9 mouse cellular contexts compared by ENCODE assay signal in genomic region chr3:152213416-152213815, GRCm38 (mm10). TPM values are rescaled to one million over a fixed set of nuclear protein-coding genes. Genes with fewer than 3 reads are reported as not detected.
A peak's percentile ranks its signal among the peaks of the same experiment; 100 is the strongest.
DNase-seq lines count a peak whose midpoint lies in the region; ATAC-seq and TF ChIP-seq lines count a peak whose summit lies in the region.
"Had no signal": no experiment of that assay in that cellular context is flagged by ENCODE, and none has a peak within 500 bp of the region (broad histone marks: within the 10 kb centered on the region; RNA-seq: fewer than 3 reads in every experiment).

No protein-coding gene starts in this region.

- H3K4me3 ChIP-seq in heart, embryonic 16.5 days (ENCODE audit: low read length) = no peak overlapping the region; the same call in 1 of the 2 replicates
- H3K4me3 ChIP-seq in embryonic facial prominence, embryonic 10.5 days = peak overlapping the region; percentile 99
- H3K4me3 ChIP-seq in hindbrain, postnatal 0 days (ENCODE audit: low read length) = 0 out of 2 replicates have a peak overlapping the region, but pooled peaks have one; percentile 7
- peak overlapping the region; percentile 96 for H3K4me3 ChIP-seq in midbrain, embryonic 14.5 days (replicated peaks; ENCODE audit: low read depth, low read length)

- no peaks in the 10 kb centered on the region for H3K9me3 ChIP-seq in heart, embryonic 16.5 days (replicated peaks; ENCODE audit: control insufficient read depth, low read length)
- H3K9me3 ChIP-seq in embryonic facial prominence, embryonic 10.5 days = no peaks in the 10 kb centered on the region
- H3K9me3 ChIP-seq in hindbrain, postnatal 0 days (ENCODE audit: low read length) = no peaks in the 10 kb centered on the region
- no peaks in the 10 kb centered on the region for H3K9me3 ChIP-seq in midbrain, embryonic 14.5 days (ENCODE audit: control insufficient read depth, low read length)

- H3K27ac ChIP-seq in heart, embryonic 16.5 days (ENCODE audit: low read length) = no peak overlapping the region
- no peak overlapping the region for H3K27ac ChIP-seq in embryonic facial prominence, embryonic 10.5 days (replicated peaks)
- no peak overlapping the region for H3K27ac ChIP-seq in hindbrain, postnatal 0 days
- no peak overlapping the region for H3K27ac ChIP-seq in midbrain, embryonic 14.5 days (replicated peaks; ENCODE audit: low read depth, low read length)

- no peaks in the 10 kb centered on the region for H3K27me3 ChIP-seq in heart, embryonic 16.5 days (ENCODE audit: control insufficient read depth, insufficient read depth, low read length)
- no peaks in the 10 kb centered on the region for H3K27me3 ChIP-seq in embryonic facial prominence, embryonic 10.5 days (replicated peaks; ENCODE audit: low read depth, poor library complexity, severe bottlenecking)
- no peaks in the 10 kb centered on the region for H3K27me3 ChIP-seq in hindbrain, postnatal 0 days (ENCODE audit: insufficient read depth, low read length)
- no peaks in the 10 kb centered on the region for H3K27me3 ChIP-seq in midbrain, embryonic 14.5 days (ENCODE audit: control insufficient read depth, insufficient read depth, low read length)

- no peak for TF ChIP-seq CTCF in hindbrain, postnatal 0 days (IDR thresholded peaks at IDR 0.05; ENCODE audit: low read depth)

- ATAC-seq in heart, embryonic 16.5 days (replicated peaks; ENCODE audit: extremely low read depth, insufficient read depth, low FRiP score) = no peak
- ATAC-seq in hindbrain, postnatal 0 days = no peak
- ATAC-seq in midbrain, embryonic 14.5 days (ENCODE audit: low FRiP score, low TSS enrichment) = no peak

- H3K4me2 ChIP-seq in heart, embryonic 16.5 days (ENCODE audit: low read depth, low read length) = peak overlapping the region; percentile 86
- H3K4me2 ChIP-seq in hindbrain, postnatal 0 days (ENCODE audit: low read depth, low read length) = peak overlapping the region; percentile 82
- H3K4me2 ChIP-seq in midbrain, embryonic 14.5 days (ENCODE audit: low read length) = peak overlapping the region; percentile 88

- peaks cover 15% of the 10 kb centered on the region for H3K36me3 ChIP-seq in heart, embryonic 16.5 days (ENCODE audit: control insufficient read depth, insufficient read depth)
- peaks cover 56% of the 10 kb centered on the region for H3K36me3 ChIP-seq in embryonic facial prominence, embryonic 10.5 days (replicated peaks)
- H3K36me3 ChIP-seq in hindbrain, postnatal 0 days (ENCODE audit: insufficient read depth, low read length) = peaks cover 25% of the 10 kb centered on the region
- peaks cover 37% of the 10 kb centered on the region for H3K36me3 ChIP-seq in midbrain, embryonic 14.5 days (ENCODE audit: control insufficient read depth, insufficient read depth, low read length)

- DNase-seq in heart, adult 9 months (ENCODE audit: low spot score in 2 of 2) = no peak
- no peak for DNase-seq in embryonic facial prominence, embryonic 10.5 days (ENCODE audit: low spot score)
- no peak for DNase-seq in hindbrain, postnatal 0 days (ENCODE audit: low spot score)
- DNase-seq in midbrain, embryonic 14.5 days = no peak
- DNase-seq in cerebellum, postnatal 10 days = no peak
- no peak for DNase-seq in left cerebral cortex, postnatal 4 days
- DNase-seq in layer of hippocampus, adult 18-20 months (ENCODE audit: low spot score in 2 of 2) = no peak
- DNase-seq: retina, postnatal 1 day had no signal

- peaks cover 23% of the 10 kb centered on the region for H3K4me1 ChIP-seq in heart, embryonic 16.5 days (ENCODE audit: control insufficient read depth, insufficient read depth, low read length)
- peaks cover 34% of the 10 kb centered on the region for H3K4me1 ChIP-seq in embryonic facial prominence, embryonic 10.5 days
- H3K4me1 ChIP-seq in hindbrain, postnatal 0 days (ENCODE audit: insufficient read depth, low read length) = peaks cover 11% of the 10 kb centered on the region; the same call in 1 of the 2 replicates
- peaks cover 28% of the 10 kb centered on the region for H3K4me1 ChIP-seq in midbrain, embryonic 14.5 days (ENCODE audit: control insufficient read depth, insufficient read depth, low read length)

- WGBS in heart, embryonic 16.5 days = 22% methylated on average over 3 of the region's 3 CpGs
- 81% methylated on average over 3 of the region's 3 CpGs for WGBS in embryonic facial prominence, embryonic 10.5 days
- 43% methylated on average over 3 of the region's 3 CpGs for WGBS in hindbrain, postnatal 0 days
- WGBS in midbrain, embryonic 14.5 days = 68% methylated on average over 3 of the region's 3 CpGs

- no peak overlapping the region for H3K9ac ChIP-seq in heart, embryonic 16.5 days (ENCODE audit: low read length)
- 0 out of 2 replicates have a peak overlapping the region, but pooled peaks have one; percentile 17 for H3K9ac ChIP-seq in hindbrain, postnatal 0 days (replicated peaks; ENCODE audit: low read length)
- no peak overlapping the region for H3K9ac ChIP-seq in midbrain, embryonic 14.5 days (replicated peaks; ENCODE audit: low read length)

- intact Hi-C loops in left cerebral cortex, postnatal 4 days (cut with DNase I) = loop anchor here (5.0 kb wide), 1 partner anchor 101 kb away; no protein-coding TSS in a partner anchor

RNA-seq across cellular contexts. Expression of gene Fubp1, which starts 3.2 kb away (rescaled TPM):
- 116 and 124 TPM in 2 replicates for polyA plus RNA-seq in heart, embryonic 16.5 days (2015; fragmentation: Nextera tagmentation; extraction: Ambion mirVana)
- 438 and 447 TPM in 2 replicates for polyA plus RNA-seq in embryonic facial prominence, embryonic 10.5 days (2016; fragmentation: Nextera tagmentation; extraction: Ambion mirVana)
- total RNA-seq in hindbrain, postnatal 0 days (2014; rRNA removed) = 139 and 148 TPM in 2 replicates
- 130 and 139 TPM in 2 replicates for polyA plus RNA-seq in hindbrain, postnatal 0 days (2015; fragmentation: Nextera tagmentation; extraction: Ambion mirVana)
- polyA plus RNA-seq in midbrain, embryonic 14.5 days (2014; fragmentation: Nextera tagmentation; extraction: Ambion mirVana) = 219 and 279 TPM in 2 replicates
- total RNA-seq in left cerebral cortex, postnatal 4 days (2021) = 100 to 1,000 TPM; 216 to 229 TPM
- 100 to 1,000 TPM; 111 to 115 TPM for total RNA-seq in layer of hippocampus, adult 18-20 months (2021)

RNA-seq across cellular contexts. Expression of gene Dnajb4, which starts 3.3 kb away (rescaled TPM):
- polyA plus RNA-seq in heart, embryonic 16.5 days (2015; fragmentation: Nextera tagmentation; extraction: Ambion mirVana) = 49.1 and 57.7 TPM in 2 replicates
- 18.5 and 20.1 TPM in 2 replicates for polyA plus RNA-seq in embryonic facial prominence, embryonic 10.5 days (2016; fragmentation: Nextera tagmentation; extraction: Ambion mirVana)
- total RNA-seq in hindbrain, postnatal 0 days (2014; rRNA removed) = 26.5 and 40.8 TPM in 2 replicates
- 47.8 and 49.0 TPM in 2 replicates for polyA plus RNA-seq in hindbrain, postnatal 0 days (2015; fragmentation: Nextera tagmentation; extraction: Ambion mirVana)
- polyA plus RNA-seq in midbrain, embryonic 14.5 days (2014; fragmentation: Nextera tagmentation; extraction: Ambion mirVana) = 39.5 and 41.3 TPM in 2 replicates
- 10 to 100 TPM; 38.4 to 42.9 TPM for total RNA-seq in left cerebral cortex, postnatal 4 days (2021)
- total RNA-seq in layer of hippocampus, adult 18-20 months (2021) = 10 to 100 TPM; 68.7 to 75.7 TPM

RNA-seq across cellular contexts. Expression of gene Gipc2, which starts 47.4 kb away (rescaled TPM):
- 5.7 and 6.4 TPM in 2 replicates for polyA plus RNA-seq in heart, embryonic 16.5 days (2015; fragmentation: Nextera tagmentation; extraction: Ambion mirVana)
- polyA plus RNA-seq in embryonic facial prominence, embryonic 10.5 days (2016; fragmentation: Nextera tagmentation; extraction: Ambion mirVana) = 3.6 TPM in 2 replicates
- total RNA-seq in hindbrain, postnatal 0 days (2014; rRNA removed) = 3.1 and 6.7 TPM in 2 replicates
- polyA plus RNA-seq in hindbrain, postnatal 0 days (2015; fragmentation: Nextera tagmentation; extraction: Ambion mirVana) = 12.8 and 15.6 TPM in 2 replicates
- polyA plus RNA-seq in midbrain, embryonic 14.5 days (2014; fragmentation: Nextera tagmentation; extraction: Ambion mirVana) = 9.3 and 11.5 TPM in 2 replicates
- total RNA-seq in left cerebral cortex, postnatal 4 days (2021) = 1 to 10 TPM; 4.0 to 7.3 TPM
- 1 to 10 TPM; 1.1 to 1.4 TPM for total RNA-seq in layer of hippocampus, adult 18-20 months (2021)

RNA-seq across cellular contexts. Expression of gene Nexn, which starts 52.7 kb away (rescaled TPM):
- polyA plus RNA-seq in heart, embryonic 16.5 days (2015; fragmentation: Nextera tagmentation; extraction: Ambion mirVana) = 224 and 231 TPM in 2 replicates
- 3.9 and 5.7 TPM in 2 replicates for polyA plus RNA-seq in embryonic facial prominence, embryonic 10.5 days (2016; fragmentation: Nextera tagmentation; extraction: Ambion mirVana)
- 0.37 and 6.4 TPM in 2 replicates for total RNA-seq in hindbrain, postnatal 0 days (2014; rRNA removed)
- 2.5 and 3.4 TPM in 2 replicates for polyA plus RNA-seq in hindbrain, postnatal 0 days (2015; fragmentation: Nextera tagmentation; extraction: Ambion mirVana)
- polyA plus RNA-seq in midbrain, embryonic 14.5 days (2014; fragmentation: Nextera tagmentation; extraction: Ambion mirVana) = 1.7 and 2.2 TPM in 2 replicates
- total RNA-seq in left cerebral cortex, postnatal 4 days (2021) = 1 to 10 TPM; 2.4 to 6.0 TPM
- 1 to 10 TPM; 1.3 to 1.7 TPM for total RNA-seq in layer of hippocampus, adult 18-20 months (2021)
